Mouse (Mus musculus) ovary, postnatal 36 days (tissue): ENCODE results near the gene Prpf39.

Source experiments
- DNase-seq: peaks from one replicate; pipeline ENCODE4 v3.0.0; 2022; ENCODE audit warnings: low spot score, mixed read lengths

Gene Prpf39

DNA sequence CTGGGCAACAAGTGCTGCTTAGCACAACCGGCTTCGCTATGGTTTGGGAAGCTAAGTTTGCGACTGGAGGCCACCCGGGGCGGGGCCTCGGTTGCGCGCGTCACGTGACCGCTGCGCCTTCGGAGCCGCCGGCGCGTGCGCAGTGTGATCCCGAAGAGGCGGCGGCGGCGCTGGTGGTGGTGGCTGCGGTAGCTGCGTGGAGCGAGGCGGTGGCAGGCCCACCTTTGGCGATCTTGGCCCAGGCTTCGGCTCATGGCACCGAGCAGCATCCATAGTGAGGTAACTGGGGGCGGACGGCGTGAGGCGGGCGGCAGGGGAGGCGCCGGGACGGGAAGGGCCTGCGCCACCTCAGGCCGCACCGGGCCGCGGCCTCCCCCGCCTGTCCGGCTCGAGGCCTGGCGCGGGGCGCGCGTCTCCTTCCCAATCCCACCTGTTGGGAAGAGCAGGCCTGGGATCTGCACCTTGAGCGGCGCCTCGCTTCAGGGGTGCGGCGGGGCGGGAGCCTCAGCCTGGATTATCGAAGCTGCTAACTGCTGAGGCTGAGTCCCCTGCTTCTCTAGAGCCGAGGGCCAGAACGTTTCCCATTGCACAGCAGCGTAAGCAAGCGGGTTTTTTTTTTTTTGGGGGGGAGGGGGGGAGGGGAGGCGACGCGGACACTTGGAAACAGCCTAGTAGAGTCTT, at the start of gene Prpf39:
Gene Prpf39 (plus strand): TSS at position 144 of the 681 bp plus-strand sequence.
- peak; percentile 90 for DNase-seq

GRCm38 (mm10) chr12:65007725-65008124, 28.4 kb upstream of the Prpf39 start:
- no peak for DNase-seq

GRCm38 (mm10) chr12:65022842-65023241, 13.3 kb upstream of the Prpf39 start:
- DNase-seq = no peak

DNA sequence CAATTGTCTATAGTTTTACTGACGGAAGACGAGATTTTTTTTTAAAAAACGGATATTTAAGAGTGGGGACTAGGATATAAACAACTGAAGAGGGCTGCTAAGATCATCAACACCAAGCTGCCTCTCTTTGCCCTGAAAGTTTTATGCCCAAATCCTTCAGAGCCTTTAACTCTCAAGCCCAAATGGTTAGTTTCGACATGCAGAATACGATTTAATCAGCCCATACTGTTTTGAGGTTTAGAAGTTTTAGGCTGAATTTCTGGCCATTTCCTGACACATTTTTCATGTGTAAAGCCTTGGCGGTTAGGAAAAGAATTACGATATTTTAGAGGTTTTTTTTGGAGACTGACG, 319 bp upstream of the Prpf39 start:
- no peak for DNase-seq

DNA sequence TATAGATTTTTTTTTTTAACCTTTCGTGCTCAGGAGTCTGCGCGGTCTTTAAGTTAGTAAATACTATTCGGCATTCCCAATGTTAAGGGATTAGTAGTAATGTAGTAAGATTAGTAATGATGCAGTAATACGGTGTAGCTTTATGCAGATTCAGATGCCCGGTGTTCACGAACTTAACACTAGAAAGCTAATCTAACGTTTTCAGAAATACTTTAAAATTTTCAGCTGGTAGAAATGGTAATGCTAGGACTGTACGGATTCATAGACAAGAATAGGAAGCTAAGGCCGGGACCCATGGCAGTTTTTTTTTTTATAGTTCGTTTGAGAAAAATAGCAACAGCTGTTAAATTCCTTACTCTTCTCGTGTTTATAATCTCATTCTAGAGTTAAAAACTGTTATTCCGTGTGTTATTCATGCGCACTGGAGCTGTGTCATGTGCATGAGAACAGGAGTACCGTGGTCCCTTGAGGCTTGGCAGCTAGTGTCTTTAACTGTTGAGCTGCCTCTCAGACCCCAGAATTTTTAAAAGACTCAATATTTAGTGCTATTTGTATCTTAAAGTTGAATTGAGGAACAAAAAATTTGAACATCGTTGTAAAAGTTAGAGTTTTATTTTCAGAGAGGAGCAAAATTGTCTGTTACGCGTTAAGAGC, 886 bp downstream of the Prpf39 start:
- no peak for DNase-seq

GRCm38 (mm10) chr12:65037546-65037937, 1.4 kb downstream of the Prpf39 start:
- DNase-seq = no peak

- DNase-seq = no peak
Observed at GRCm38 (mm10) chr12:65048799-65049198, 12.7 kb downstream of the Prpf39 start.

GRCm38 (mm10) chr12:65058203-65058602, 22.1 kb downstream of the Prpf39 start:
- no peak for DNase-seq

DNA sequence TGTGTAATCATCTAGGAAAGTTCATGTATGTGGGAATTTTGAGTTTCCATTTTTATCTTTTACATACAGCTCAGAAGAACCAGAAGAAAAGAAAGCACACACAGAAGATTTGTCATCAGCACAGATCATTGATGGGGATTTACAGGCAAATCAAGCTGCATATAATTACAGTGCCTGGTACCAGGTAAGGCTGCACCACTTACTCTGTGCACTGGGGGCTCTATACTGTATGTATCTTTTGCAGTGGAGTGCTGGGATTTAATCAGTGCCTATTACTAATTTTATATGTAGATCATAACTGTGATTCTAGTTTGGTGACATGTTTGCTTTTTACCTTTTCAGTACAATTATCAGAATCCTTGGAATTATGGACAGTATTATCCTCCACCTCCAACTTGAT, 24.9 kb downstream of the Prpf39 start:
- DNase-seq = no peak

- DNase-seq = no peak
Observed at GRCm38 (mm10) chr12:65065241-65065640, 29.1 kb downstream of the Prpf39 start.

- DNase-seq = no peak
Observed at GRCm38 (mm10) chr12:65066234-65066633, 30.1 kb downstream of the Prpf39 start.

- DNase-seq = no peak
Observed at GRCm38 (mm10) chr12:65068409-65068808, 32.3 kb downstream of the Prpf39 start.

DNA sequence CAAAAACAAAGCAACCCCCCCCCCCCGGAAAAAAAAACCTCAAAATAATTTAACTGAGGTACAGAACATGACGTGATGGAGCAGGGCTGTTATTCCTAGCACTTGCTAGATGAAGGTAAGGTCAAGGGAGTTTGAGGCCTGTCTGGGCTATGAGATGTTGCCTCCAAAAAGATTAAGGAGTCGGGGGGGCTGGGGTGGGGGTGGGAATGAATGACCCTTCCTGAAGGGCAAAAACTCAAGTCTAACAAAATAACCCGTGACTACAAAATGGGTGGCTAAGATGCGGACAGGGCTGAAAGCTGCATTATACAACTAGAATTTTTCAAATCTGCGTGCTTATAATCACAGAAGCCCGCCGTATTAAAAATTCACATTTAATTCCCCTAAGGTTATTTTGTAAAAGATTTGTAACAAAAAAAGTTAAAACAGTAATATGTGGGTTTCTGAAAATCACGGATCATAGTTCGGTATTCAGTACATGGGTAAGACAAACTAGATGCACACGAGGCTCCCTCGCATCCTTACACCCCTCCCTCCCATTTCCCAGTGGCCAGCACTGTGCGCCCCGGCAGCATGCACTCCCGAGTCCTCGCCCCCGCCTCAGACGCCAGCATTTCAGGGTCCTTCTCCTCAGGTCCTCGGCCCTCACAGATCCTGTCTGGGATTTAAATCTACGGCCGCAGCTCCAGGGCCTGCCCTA, 36.9 kb downstream of the Prpf39 start:
- no peak for DNase-seq

GRCm38 (mm10) chr12:65073611-65074178, 37.6 kb downstream of the Prpf39 start, which contains the start of gene Fkbp3:
Gene Fkbp3, minus strand, starts transcription at chr12:65074007.
- DNase-seq = peak; percentile 98

DNA sequence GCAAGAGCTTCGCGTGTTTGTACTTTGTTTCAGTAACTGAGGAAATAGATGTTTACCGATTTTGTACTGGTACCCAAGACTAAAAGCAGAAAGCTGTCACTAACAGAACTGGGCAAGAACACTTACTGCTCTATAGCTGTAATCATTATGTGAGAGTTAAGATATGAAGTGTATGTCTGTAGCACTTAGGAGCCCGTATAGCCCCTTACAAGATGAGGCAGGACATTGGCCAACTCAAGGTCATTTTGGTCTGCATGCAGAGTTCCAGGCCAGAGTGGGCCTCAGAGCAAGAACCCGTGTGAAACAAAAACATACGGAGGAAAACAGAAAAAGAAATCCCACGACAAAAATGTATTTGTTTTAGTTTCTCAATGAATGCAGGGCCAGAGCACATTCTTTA, 38.5 kb downstream of the Prpf39 start:
- no peak for DNase-seq

DNA sequence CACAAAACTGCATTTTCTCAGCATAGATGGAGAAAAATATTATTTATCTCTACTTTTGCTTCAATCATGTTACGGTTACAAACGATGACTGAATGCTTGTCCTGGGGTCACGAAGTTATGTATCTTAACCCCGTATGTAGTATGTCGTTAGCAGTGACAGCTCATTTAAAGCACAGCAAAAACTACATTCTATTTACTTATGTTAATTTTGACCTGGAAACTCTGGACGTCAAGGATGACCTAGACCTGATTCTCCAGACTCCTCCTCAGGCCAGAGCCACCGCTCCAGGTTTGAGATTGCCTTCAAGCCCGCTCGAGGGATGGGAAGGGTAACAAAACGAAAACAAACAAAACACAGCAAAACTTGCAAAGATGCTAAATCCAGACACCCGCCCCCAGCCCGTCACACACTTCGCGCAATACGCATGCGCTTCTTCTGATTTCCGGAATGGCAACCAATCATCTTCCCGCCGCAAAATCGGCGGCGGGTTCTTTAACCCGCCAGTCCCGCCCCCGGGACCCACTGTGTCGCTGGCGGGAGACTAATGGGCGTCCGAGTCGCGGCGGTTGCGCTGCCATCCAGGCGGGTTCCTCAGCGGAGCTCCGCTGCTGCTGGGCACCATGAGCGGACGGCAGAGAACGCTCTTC, 39.1 kb downstream of the Prpf39 start, which contains the start of gene Fancm:
Gene Fancm (plus strand): TSS at position 519 of the 648 bp plus-strand sequence.
- DNase-seq = peak; percentile 87

- no peak for DNase-seq
Observed at GRCm38 (mm10) chr12:65075733-65076310, 39.7 kb downstream of the Prpf39 start.

DNA sequence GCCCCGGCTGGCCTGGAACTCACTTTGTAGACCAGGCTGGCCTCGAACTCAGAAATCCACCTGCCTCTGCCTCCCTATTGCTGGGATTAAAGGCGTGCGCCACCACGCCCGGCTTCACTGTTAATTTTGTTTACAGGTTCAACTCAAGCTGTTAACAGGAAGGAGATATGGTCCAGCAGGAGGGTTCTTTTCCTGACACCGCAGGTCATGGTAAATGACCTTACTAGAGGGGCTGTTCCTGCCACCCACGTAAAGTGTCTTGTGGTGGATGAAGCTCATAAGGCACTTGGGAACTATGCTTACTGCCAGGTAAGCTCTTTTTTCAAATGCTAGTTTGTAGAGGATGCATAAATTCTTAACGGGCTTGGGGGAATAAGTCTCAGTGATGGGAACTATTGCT, 40.8 kb downstream of the Prpf39 start:
- DNase-seq = no peak

GRCm38 (mm10) chr12:65108746-65109145, 72.6 kb downstream of the Prpf39 start:
- no peak for DNase-seq

- DNase-seq = no peak
Observed at GRCm38 (mm10) chr12:65111503-65111902, 75.4 kb downstream of the Prpf39 start.

DNA sequence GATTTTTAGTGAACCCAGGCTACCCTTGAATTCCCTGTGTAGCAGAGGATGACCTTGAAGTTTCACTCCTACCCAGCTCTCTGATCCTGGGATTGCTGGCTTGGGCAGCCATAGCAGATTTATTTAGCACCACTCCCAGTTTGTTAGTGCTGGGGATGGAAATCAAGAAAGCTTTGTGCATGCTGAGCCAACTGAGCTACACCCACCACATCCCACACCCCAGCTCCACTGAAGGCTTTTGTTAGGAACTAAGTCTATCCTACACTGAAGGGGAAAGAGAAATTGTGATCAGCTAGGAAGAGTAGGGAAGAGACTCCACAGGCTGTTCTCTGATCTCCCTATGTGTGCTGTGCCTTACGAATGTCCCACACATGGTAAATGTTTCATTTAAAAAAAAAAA, 76.7 kb downstream of the Prpf39 start:
- DNase-seq = no peak
